Mouse (Mus musculus) CH12.LX (cell line): ENCODE measurements around the gene Actr3. TPM values are rescaled to one million over a fixed set of nuclear protein-coding genes. Genes with fewer than 3 reads are reported as not detected.

Experiments
- DNase-seq: peaks from one replicate; pipeline ENCODE4 v3.0.0-alpha.2; 2013; ENCODE audit errors: extremely low read depth
- H3K27ac ChIP-seq: 2 replicates; pipeline ENCODE4 v1.5.1; 2012; ENCODE audit warnings: low read depth, mild to moderate bottlenecking, control low read depth, moderate library complexity; ENCODE audit not compliant: insufficient read depth
- H3K27me3 ChIP-seq: replicated peaks from 2 replicates; pipeline ENCODE3; 2012; ENCODE audit warnings: inconsistent platforms
- H3K36me3 ChIP-seq, 2 experiments: replicated peaks in 1 of 2; 2 replicates each; pipeline versions ENCODE3 to v1.6.1; 2012; ENCODE audit warnings: inconsistent platforms in 1 of 2, low read length in 1 of 2, mild to moderate bottlenecking in 1 of 2, mixed read lengths in 1 of 2, moderate library complexity in 1 of 2; ENCODE audit not compliant: control insufficient read depth in 1 of 2, insufficient read depth in 1 of 2
- H3K4me1 ChIP-seq, 2 experiments: 2 replicates each; pipeline ENCODE4 v1.6.1; 2012; ENCODE audit warnings: inconsistent platforms in 1 of 2, moderate library complexity in 1 of 2; ENCODE audit not compliant: insufficient read depth in 2 of 2, control insufficient read depth in 1 of 2
- H3K4me2 ChIP-seq: 2 replicates; pipeline ENCODE4 v1.6.1; 2012; ENCODE audit warnings: low read depth, mild to moderate bottlenecking, control low read depth; ENCODE audit not compliant: poor library complexity, insufficient read depth, severe bottlenecking
- H3K4me3 ChIP-seq, 3 experiments: fragments of 150-350 bp in 1 of 3; sonication (generic) in 1 of 3; replicated peaks in 1 of 3; 2 replicates each; pipeline versions ENCODE3 to v1.5.1; 2011 to 2012; ENCODE audit warnings: low read depth in 2 of 3, low read length in 2 of 3, mild to moderate bottlenecking in 2 of 3, moderate library complexity in 2 of 3, control low read depth in 1 of 3, improper control_type of control experiment in 1 of 3, inconsistent platforms in 1 of 3, mixed read lengths in 1 of 3; ENCODE audit not compliant: poor library complexity in 1 of 3
- H3K79me2 ChIP-seq: replicated peaks from 2 replicates; pipeline ENCODE4 v1.6.1; 2012; ENCODE audit warnings: mild to moderate bottlenecking, moderate library complexity; ENCODE audit not compliant: control insufficient read depth, poor library complexity, insufficient read depth, severe bottlenecking; ENCODE audit errors: extremely low read depth
- H3K9ac ChIP-seq: 2 replicates; pipeline ENCODE4 v1.6.1; 2012; ENCODE audit warnings: low read depth, mild to moderate bottlenecking, control low read depth, moderate library complexity; ENCODE audit not compliant: insufficient read depth
- H3K9me3 ChIP-seq: replicated peaks from 2 replicates; pipeline ENCODE3; 2012; ENCODE audit warnings: low read length, inconsistent platforms, mixed read lengths
- BHLHE40 ChIP-seq: IDR thresholded peaks from 2 replicates; pipeline ENCODE4 v1.6.1; 2011; ENCODE audit warnings: mild to moderate bottlenecking, low read depth, low read length, improper control_type of control experiment
- CHD1 ChIP-seq: IDR thresholded peaks from 2 replicates; pipeline ENCODE4 v1.6.1; 2012; ENCODE audit warnings: low read depth, low read length, improper control_type of control experiment, inconsistent platforms
- CHD2 ChIP-seq: IDR thresholded peaks from 2 replicates; pipeline ENCODE4 v1.6.1; 2011; ENCODE audit warnings: low read length, improper control_type of control experiment
- ELF1 ChIP-seq: IDR thresholded peaks from 2 replicates; pipeline ENCODE4 v1.6.1; 2014; ENCODE audit warnings: low read depth, mild to moderate bottlenecking, inconsistent platforms, low read length, improper control_type of control experiment
- EP300 ChIP-seq: IDR thresholded peaks from 2 replicates; pipeline ENCODE4 v1.6.1; 2011; ENCODE audit warnings: low read length, improper control_type of control experiment
- ETS1 ChIP-seq: conservative IDR thresholded peaks from 2 replicates; pipeline ENCODE4 v1.6.1; 2012; ENCODE audit warnings: low read depth, mild to moderate bottlenecking, inconsistent platforms, low read length, improper control_type of control experiment, moderate library complexity
- HCFC1 ChIP-seq: IDR thresholded peaks from 2 replicates; pipeline ENCODE4 v1.6.1; 2012; ENCODE audit warnings: low read depth, mild to moderate bottlenecking, inconsistent platforms, low read length, improper control_type of control experiment
- IRF4 ChIP-seq: IDR thresholded peaks from 2 replicates; pipeline ENCODE4 v1.6.1; 2014; ENCODE audit warnings: low read depth, mild to moderate bottlenecking, inconsistent platforms, low read length, improper control_type of control experiment
- JUND ChIP-seq: conservative IDR thresholded peaks from 2 replicates; pipeline ENCODE4 v1.6.1; 2011; ENCODE audit warnings: low read depth, low read length, improper control_type of control experiment
- KAT2A ChIP-seq: IDR thresholded peaks from 2 replicates; pipeline ENCODE4 v1.6.1; 2012; ENCODE audit warnings: low read length, improper control_type of control experiment, inconsistent platforms; ENCODE audit not compliant: insufficient replicate concordance
- MAFK ChIP-seq: IDR thresholded peaks from 2 replicates; pipeline ENCODE4 v1.6.1; 2011; ENCODE audit warnings: low read length, improper control_type of control experiment; ENCODE audit not compliant: insufficient replicate concordance
- MAX ChIP-seq: IDR thresholded peaks from 2 replicates; pipeline ENCODE4 v1.6.1; 2011; ENCODE audit warnings: low read length, improper control_type of control experiment
- MEF2A ChIP-seq: IDR thresholded peaks from 2 replicates; pipeline ENCODE4 v1.6.1; 2014; ENCODE audit warnings: low read depth, mild to moderate bottlenecking, inconsistent platforms, low read length, improper control_type of control experiment, borderline replicate concordance
- MXI1 ChIP-seq: IDR thresholded peaks from 2 replicates; pipeline ENCODE4 v1.6.1; 2011; ENCODE audit warnings: mild to moderate bottlenecking, low read depth, low read length, improper control_type of control experiment
- NELFE ChIP-seq: IDR thresholded peaks from 2 replicates; pipeline ENCODE4 v1.6.1; 2011; ENCODE audit warnings: low read depth, low read length, improper control_type of control experiment
- PAX5 ChIP-seq: IDR thresholded peaks from 2 replicates; pipeline ENCODE4 v1.6.1; 2012; ENCODE audit warnings: low read length, inconsistent platforms, mixed read lengths
- SIN3A ChIP-seq: IDR thresholded peaks from 2 replicates; pipeline ENCODE4 v1.6.1; 2012; ENCODE audit warnings: low read length, improper control_type of control experiment, inconsistent platforms
- UBTF ChIP-seq: IDR thresholded peaks from 2 replicates; pipeline ENCODE4 v1.6.1; 2012; ENCODE audit warnings: low read depth, mild to moderate bottlenecking, inconsistent platforms, low read length, improper control_type of control experiment, moderate library complexity
- USF2 ChIP-seq: conservative IDR thresholded peaks from 2 replicates; pipeline ENCODE4 v1.6.1; 2011; ENCODE audit warnings: low read depth, low read length, improper control_type of control experiment
- ZKSCAN1 ChIP-seq: IDR thresholded peaks from 2 replicates; pipeline ENCODE4 v1.6.1; 2012; ENCODE audit warnings: low read depth, inconsistent platforms, low read length, improper control_type of control experiment, borderline replicate concordance
- dilution Hi-C: fragments of 300-500 bp; cut with MboI; formaldehyde crosslinking; loops from 2 replicates; pipeline ENCODE4 v1.14.3; 2020; ENCODE audit warnings: low sequenced_read_pairs; ENCODE audit not compliant: extremely low pct_unique_long_range_greater_than_20kb, extremely low pct_ligation_motif_present
- in situ Hi-C: fragments of 300-500 bp; cut with MboI; formaldehyde crosslinking; loops from 3 replicates; pipeline ENCODE4 v1.14.3; 2019; ENCODE audit warnings: low sequenced_read_pairs, low pct_ligation_motif_present, low pct_unique_long_range_greater_than_20kb, mixed read lengths
- polyA plus RNA-seq: library from polyadenylated mRNA; unstranded; fragments of >175 nt; gene quantifications from 2 replicates; pipeline ENCODE4 v1.2.1, GENCODE M21; 2012; ENCODE audit warnings: low read depth; ENCODE audit not compliant: insufficient read length
- total RNA-seq, 2 experiments: library from RNA; depleted of rRNA; stranded (reverse); fragments of 300-350 nt in 1 of 2; fragments of >200 nt in 1 of 2; gene quantifications; 2 replicates each; pipeline ENCODE4 v1.2.3; 2012 to 2014

The Actr3 gene
- total and polyA plus RNA-seq, 3 experiments = 176 to 513 (median 374) TPM

DNA sequence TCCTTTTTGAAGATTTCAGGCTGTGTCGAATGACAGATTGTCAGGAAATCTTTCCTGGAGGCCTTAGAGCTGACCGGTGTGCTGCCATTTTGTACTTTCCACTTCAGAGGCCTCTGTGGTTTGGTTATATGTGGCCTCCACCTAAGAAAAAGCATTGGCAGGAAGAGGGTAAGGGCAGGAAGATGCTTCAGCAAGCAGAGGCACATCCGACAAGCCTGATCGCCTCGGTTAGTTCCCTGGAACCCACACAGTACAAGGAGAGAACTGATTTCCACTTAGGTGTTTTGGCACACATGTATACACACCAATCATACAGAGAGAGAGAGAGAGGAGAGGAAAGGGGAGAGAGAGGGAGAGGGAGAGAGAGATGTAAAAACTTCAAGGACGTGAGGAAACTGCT is 5.7 kb upstream of the Actr3 start:
- H3K4me2 ChIP-seq = peak overlapping the region; percentile 41
- H3K27me3 ChIP-seq = no peaks in the 10 kb centered on the region
- H3K4me3 ChIP-seq = peak overlapping the region in 1 of 3 experiments; percentile 17
- TF ChIP-seq NELFE = no peak
- 0 out of 2 replicates have a peak, but pooled peaks have one; percentile 16 for TF ChIP-seq EP300
- no peak for TF ChIP-seq CHD1
- 0 out of 2 replicates have a peak, but pooled peaks have one; percentile 6 for TF ChIP-seq CHD2
- no peak for TF ChIP-seq BHLHE40
- dilution Hi-C loops (no loop called here), in situ Hi-C loops (no loop called here)
- peak; percentile 53 for DNase-seq
- no peaks in the 10 kb centered on the region for H3K9me3 ChIP-seq
- peak overlapping the region; percentile 82 for H3K27ac ChIP-seq
- no peaks in the 10 kb centered on the region for H3K36me3 ChIP-seq
- H3K4me1 ChIP-seq = peaks cover 25 to 58% of the 10 kb centered on the region in 2 experiments
- H3K79me2 ChIP-seq = peaks cover 2% of the 10 kb centered on the region; the same call in 1 of the 2 replicates
- peak overlapping the region; percentile 10; the same call in 1 of the 2 replicates for H3K9ac ChIP-seq

DNA sequence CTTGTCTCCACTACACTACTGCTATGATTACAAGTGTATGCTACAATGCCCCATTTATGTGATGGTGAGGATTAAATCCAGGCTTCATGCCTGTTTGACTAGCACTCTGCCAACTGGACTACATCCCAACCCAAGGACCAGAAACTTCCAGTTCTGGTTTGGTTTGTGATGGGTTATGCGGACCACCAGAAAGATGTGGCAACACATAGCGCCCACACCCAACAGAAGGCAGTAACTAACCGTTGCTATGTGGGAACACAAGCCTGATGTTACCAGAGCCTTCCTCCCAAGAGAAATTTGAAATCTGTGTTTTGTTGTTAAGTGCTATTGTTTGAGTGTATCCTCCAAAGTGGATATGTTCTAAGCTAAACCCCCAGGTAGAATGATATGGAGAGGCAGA is 4.0 kb upstream of the Actr3 start:
- in situ Hi-C loops = loop anchor here (5.0 to 10.0 kb wide), 2 partner anchors 33 to 125 kb away; partner anchors contain the start of gene Slc35f5
- no peak overlapping the region for H3K27ac ChIP-seq
- H3K79me2 ChIP-seq = peaks cover 9% of the 10 kb centered on the region
- TF ChIP-seq SIN3A = no peak
- TF ChIP-seq CHD2 = no peak
- TF ChIP-seq MAFK = no peak
- TF ChIP-seq PAX5 = no peak
- no peak for TF ChIP-seq ELF1
- no peak for TF ChIP-seq UBTF
- no peak for TF ChIP-seq IRF4
- no peak for TF ChIP-seq BHLHE40
- no peak for TF ChIP-seq ZKSCAN1
- TF ChIP-seq HCFC1 = no peak
- TF ChIP-seq KAT2A = no peak
- TF ChIP-seq ETS1 = no peak
- TF ChIP-seq MEF2A = no peak
- no peak for TF ChIP-seq CHD1
- no peak for TF ChIP-seq JUND
- no peak for TF ChIP-seq MAX
- no peak for TF ChIP-seq USF2
- no peak for TF ChIP-seq MXI1
- H3K4me3 ChIP-seq = no peak overlapping the region
- no peaks in the 10 kb centered on the region for H3K27me3 ChIP-seq
- H3K4me1 ChIP-seq = peaks cover 25 to 58% of the 10 kb centered on the region in 2 experiments
- H3K9me3 ChIP-seq = no peaks in the 10 kb centered on the region
- dilution Hi-C loops = no loop called here
- no peaks in the 10 kb centered on the region for H3K36me3 ChIP-seq
- no peak overlapping the region for H3K9ac ChIP-seq
- DNase-seq = no peak
- H3K4me2 ChIP-seq = no peak overlapping the region
